15 mouse cellular contexts compared by ENCODE assay signal in the genomic region with DNA sequence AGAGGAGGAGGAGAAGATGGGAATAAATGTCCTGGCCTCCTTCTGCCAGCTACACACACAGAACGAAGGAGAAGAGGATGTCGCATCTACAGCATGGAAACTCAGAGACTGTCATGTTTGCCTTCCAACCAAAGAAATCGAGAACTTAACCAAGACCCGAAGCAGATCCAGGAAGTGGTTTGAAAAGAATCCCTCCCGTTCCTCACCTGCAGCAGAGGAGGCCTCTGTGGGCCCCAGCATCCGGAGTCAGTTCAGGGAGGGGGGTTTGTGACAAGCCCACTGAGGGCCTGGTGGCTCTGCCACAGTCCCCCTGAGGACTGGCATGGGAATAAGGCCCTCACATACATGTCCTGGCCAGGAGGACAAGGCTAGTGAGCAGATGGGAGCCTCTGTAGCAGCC. TPM values are rescaled to one million over a fixed set of nuclear protein-coding genes. Genes with fewer than 3 reads are reported as not detected.
DNase-seq lines count a peak whose midpoint lies in the region; TF ChIP-seq lines count a peak whose summit lies in the region.
"Had no signal": no experiment of that assay in that cellular context is flagged by ENCODE, and none has a peak within 500 bp of the region (broad histone marks: within the 10 kb centered on the region; RNA-seq: fewer than 3 reads in every experiment).

No protein-coding gene starts in this region.

- TF ChIP-seq POLR2A in spleen, adult 2 months (IDR thresholded peaks at IDR 0.05; ENCODE audit: low read depth, low read length): no peak

- peaks cover 6% of the 10 kb centered on the region; the same call in 1 of the 2 replicates for H3K4me1 ChIP-seq in spleen, adult 2 months (ENCODE audit: control insufficient read depth, insufficient read depth, insufficient read length)
- H3K4me1 ChIP-seq: embryonic facial prominence, embryonic 12.5 days; limb, embryonic 10.5 days; neural tube, embryonic 13.5 days had no signal

- TF ChIP-seq CTCF in spleen, adult 2 months (IDR thresholded peaks at IDR 0.05; ENCODE audit: extremely low read depth, insufficient read depth, insufficient read length, insufficient replicate concordance): no peak

- H3K4me3 ChIP-seq in spleen, adult 2 months (ENCODE audit: extremely low read depth, insufficient read depth, insufficient read length): no peak overlapping the region
- H3K4me3 ChIP-seq: embryonic facial prominence, embryonic 12.5 days; limb, embryonic 10.5 days; liver, embryonic 12.5 days; neural tube, embryonic 13.5 days had no signal

- H3K27ac ChIP-seq in spleen, adult 2 months (ENCODE audit: insufficient read depth, low read length): peak overlapping the region; percentile 84
- H3K27ac ChIP-seq: embryonic facial prominence, embryonic 12.5 days; limb, embryonic 10.5 days; liver, embryonic 12.5 days; neural tube, embryonic 13.5 days had no signal

- no peaks in the 10 kb centered on the region for H3K27me3 ChIP-seq in spleen, adult 2 months (ENCODE audit: control insufficient read depth, insufficient read depth, low read length)
- H3K27me3 ChIP-seq: embryonic facial prominence, embryonic 12.5 days; liver, embryonic 12.5 days; neural tube, embryonic 13.5 days had no signal

- 10% methylated on average over 6 of the region's 6 CpGs for WGBS in spleen, adult 2 months

- DNase-seq in spleen, adult 2 months (ENCODE audit: low read depth in 1 of 2, low spot score in 2 of 2): peak; percentile 31 to 38
- DNase-seq in spleen, adult 12 weeks (ENCODE audit: low spot score): no peak
- DNase-seq in induced T-regulatory cell, adult 2 months (ENCODE audit: low read depth): peak; percentile 76
- DNase-seq in thymus, adult 18-20 months: peak; percentile 67 to 80
- DNase-seq in gastrocnemius, postnatal 10 days: no peak
- DNase-seq in ovary, adult 18-20 months (ENCODE audit: low spot score): no peak
- no peak for DNase-seq in lung, postnatal 14 days
- DNase-seq: cerebellum, postnatal 25 days; kidney, adult 2 months; kidney, postnatal 36 days had no signal

- no peaks in the 10 kb centered on the region for H3K36me3 ChIP-seq in spleen, adult 2 months (ENCODE audit: control insufficient read depth, insufficient read depth, low read length)
- H3K36me3 ChIP-seq: embryonic facial prominence, embryonic 12.5 days; limb, embryonic 10.5 days; liver, embryonic 12.5 days; neural tube, embryonic 13.5 days had no signal

RNA-seq across cellular contexts. Expression of gene Impdh1, which starts 16.2 kb away (rescaled TPM):
- polyA plus RNA-seq in spleen, adult 2 months (2012; rRNA removed): 40.7 and 46.7 TPM in 2 replicates
- 10 to 100 TPM; 23.4 to 24.7 TPM for total RNA-seq in gastrocnemius, postnatal 10 days (2021)

RNA-seq across cellular contexts. Expression of gene Hilpda, which starts 40.0 kb away (rescaled TPM):
- 11.3 and 12.9 TPM in 2 replicates for polyA plus RNA-seq in spleen, adult 2 months (2012; rRNA removed)
- 1 to 10 TPM; 6.9 to 8.8 TPM for total RNA-seq in gastrocnemius, postnatal 10 days (2021)

RNA-seq across cellular contexts. Expression of gene Fam71f2, which starts 47.1 kb away (rescaled TPM):
- 0.40 and 0.82 TPM in 2 replicates for polyA plus RNA-seq in spleen, adult 2 months (2012; rRNA removed)
- under 1 TPM in 1 of 2 experiments, not detected in 1; 0.27 TPM for total RNA-seq in gastrocnemius, postnatal 10 days (2021)

RNA-seq across cellular contexts. Expression of gene Prrt4, which starts 52.9 kb away (rescaled TPM):
- 0.20 and 0.25 TPM in 2 replicates for polyA plus RNA-seq in spleen, adult 2 months (2012; rRNA removed)
- 1 to 10 TPM in 1 of 2 experiments, under 1 TPM in 1; 0.78 to 1.2 TPM for total RNA-seq in gastrocnemius, postnatal 10 days (2021)
- total RNA-seq: megakaryocyte-erythroid progenitor cell, adult 5-6 weeks had no signal

Comparison
In these comparisons a context has a peak if more than half of its experiments do, and no peak if none do; other contexts are left out.
1. DNase-seq: peak in spleen, adult 2 months (2 of 2), induced T-regulatory cell, adult 2 months (single experiment) and thymus, adult 18-20 months (2 of 2); none in spleen, adult 12 weeks (single experiment), gastrocnemius, postnatal 10 days (single experiment), ovary, adult 18-20 months (single experiment) and lung, postnatal 14 days (single experiment).